Mouse (Mus musculus) ovary, postnatal 10 days (tissue): ENCODE data around the gene Zfp740.
"Not testable (repeated sequence)": the region's sequence is repeated elsewhere in the genome, so short reads cannot be mapped to it uniquely, and the experiment has no call there.

ENCODE experiments used
- DNase-seq: peaks from one replicate; pipeline ENCODE4 v3.0.0; 2022; ENCODE audit warnings: low spot score

Gene Zfp740

GRCm38 (mm10) chr15:102202971-102203834 lies at the start of gene Zfp740:
TSS of gene Zfp740 (plus strand) at chr15:102203249.
- peak; percentile 85 for DNase-seq

DNA sequence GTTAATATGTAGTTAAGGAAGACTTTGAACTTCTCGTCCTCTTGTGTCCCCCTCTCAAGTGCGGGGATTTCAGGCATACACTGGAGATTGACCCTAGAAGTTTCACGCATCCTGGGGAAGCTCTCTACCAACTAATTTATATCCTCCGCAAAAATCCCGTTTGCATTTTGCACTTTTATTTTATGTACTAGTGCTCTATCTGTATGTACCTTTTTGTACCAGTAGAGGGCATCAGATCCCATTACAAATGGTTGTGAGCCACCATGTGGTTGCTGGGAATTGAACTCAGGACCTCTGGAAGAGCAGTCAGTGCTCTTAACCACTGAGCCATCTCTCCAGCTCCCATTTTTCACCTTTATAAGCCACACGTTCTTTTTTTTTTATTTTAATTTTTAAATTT lies 48.0 kb upstream of the Zfp740 start:
- DNase-seq = not testable (repeated sequence)

GRCm38 (mm10) chr15:102156836-102157235 lies 46.2 kb upstream of the Zfp740 start:
- DNase-seq = no peak

DNA sequence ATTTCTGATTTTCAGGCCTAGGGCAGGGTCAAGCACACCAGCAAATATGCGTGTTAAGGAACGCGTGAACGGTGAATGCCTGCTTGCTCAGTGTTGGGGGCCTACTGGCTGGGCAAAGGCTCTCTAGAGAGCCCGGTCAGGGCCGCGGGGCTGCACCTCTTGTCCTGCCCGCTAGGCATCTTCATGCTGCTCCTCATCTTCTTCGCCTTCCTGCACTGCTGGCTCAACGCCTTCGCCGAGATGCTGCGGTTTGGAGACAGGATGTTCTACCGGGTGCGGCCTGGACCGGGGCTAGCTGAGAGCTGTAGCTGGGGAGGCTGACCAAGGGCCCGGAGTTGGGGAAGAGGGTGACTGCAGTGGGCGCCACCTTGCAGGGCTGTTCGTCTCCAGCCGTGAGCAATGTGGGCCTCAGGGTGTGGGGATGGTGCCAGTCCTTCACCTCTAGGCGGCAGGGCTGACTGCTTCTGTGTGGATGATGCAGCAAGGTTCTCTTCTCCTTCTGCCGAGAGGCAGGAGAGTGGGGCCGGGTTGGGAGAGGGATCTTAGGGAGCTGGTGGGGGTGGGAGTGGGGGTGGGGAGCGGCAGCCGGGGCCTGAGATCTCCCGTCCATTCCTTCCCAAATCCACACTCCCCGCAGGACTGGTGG lies 42.5 kb upstream of the Zfp740 start:
- DNase-seq = no peak

GRCm38 (mm10) chr15:102163900-102164693 lies 39.0 kb upstream of the Zfp740 start:
- DNase-seq = no peak

DNA sequence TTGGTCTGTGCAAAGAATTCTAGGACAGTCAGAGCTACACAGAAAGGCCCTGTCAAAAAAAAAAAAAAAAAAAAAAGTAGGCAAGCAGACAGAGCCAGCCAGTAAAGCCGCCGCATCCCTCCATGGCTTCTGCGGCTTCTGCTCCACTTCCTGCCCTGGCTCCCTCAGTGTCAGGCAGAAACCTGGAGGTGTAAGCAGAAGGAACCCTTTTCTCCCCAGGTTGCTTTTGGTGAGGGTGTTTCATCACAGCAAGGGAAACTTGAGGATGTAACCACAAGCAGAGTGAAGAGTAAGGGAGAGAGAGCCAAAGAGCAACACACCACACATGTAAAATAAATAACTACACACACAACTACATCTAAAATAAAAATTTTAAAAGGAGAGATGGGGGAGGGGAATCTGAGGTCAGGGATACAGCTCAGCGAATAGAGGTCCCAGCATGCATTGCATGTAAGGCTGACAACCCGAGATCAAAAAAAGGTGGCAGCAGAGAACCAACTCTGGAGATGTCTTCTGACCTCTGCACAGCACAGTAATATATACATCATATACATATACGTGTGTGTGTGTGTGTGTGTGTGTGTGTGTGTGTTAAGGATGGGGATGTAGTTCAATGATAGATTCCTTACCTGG lies 37.5 kb upstream of the Zfp740 start:
- DNase-seq = no peak

DNA sequence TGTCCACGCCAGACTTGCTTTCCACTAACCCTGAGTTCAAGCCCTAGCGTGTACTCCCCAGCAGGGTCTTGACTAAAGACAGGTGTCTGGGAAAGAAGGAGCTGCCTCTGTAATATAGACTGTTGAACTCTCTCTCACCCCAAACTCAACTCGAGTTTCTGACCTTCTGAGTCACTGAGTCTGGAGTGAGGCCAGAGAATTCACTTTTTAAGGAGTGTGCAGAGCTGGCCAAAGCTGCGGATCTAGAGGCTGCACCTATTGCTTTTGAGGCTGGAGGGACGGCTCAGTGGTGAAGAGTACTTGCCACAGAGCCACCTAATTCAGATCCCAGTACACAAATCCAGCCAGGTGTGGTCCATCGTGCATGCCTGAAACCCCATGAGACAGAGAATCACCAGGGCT lies 35.4 kb upstream of the Zfp740 start:
- no peak for DNase-seq

DNA sequence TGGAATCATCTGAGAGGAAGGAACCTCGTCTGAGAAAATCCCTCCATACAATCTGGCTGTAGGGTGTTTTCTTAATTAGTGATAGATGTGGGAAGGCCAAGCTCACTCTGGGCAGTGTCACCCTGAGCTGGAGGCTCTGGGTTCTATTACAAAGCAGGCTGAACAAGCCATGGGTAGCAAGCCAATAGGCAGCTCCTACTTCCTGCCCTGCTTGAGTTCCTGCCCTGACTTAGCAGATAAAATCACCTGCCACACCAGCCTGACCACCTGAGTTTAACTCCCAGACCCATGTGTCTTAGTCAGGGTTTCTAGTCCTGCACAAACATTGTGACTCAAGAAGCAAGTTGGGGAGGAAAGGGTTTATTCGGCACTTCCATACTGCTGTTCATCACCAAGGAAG lies 34.0 kb upstream of the Zfp740 start:
- no peak for DNase-seq

- DNase-seq = no peak
Measured at GRCm38 (mm10) chr15:102173581-102173980, 29.5 kb upstream of the Zfp740 start.

- DNase-seq = no peak
Measured at GRCm38 (mm10) chr15:102175736-102176319, 27.2 kb upstream of the Zfp740 start.

GRCm38 (mm10) chr15:102176571-102177316 lies 26.3 kb upstream of the Zfp740 start:
- no peak for DNase-seq

DNA sequence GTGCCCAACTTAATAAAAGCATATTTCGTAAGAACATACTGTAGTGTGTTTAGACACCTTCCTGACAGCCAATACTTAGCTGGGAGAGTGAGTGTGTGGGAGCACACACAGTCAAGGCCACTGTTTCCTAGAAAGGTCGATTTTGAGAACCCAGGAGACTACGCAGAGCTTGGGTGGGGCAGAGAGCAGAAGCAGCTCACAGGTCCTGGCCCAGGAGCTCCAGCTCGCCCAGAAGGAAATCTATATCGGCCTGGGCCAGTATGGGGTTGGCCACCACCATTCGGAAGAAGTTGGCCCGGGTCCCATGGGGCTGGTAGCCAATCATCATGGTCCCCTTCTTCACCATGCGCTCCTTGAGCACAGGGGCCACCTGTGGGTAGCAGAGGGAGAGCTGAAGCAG lies 25.6 kb upstream of the Zfp740 start:
- no peak for DNase-seq

- peak; percentile 70 for DNase-seq
Measured at GRCm38 (mm10) chr15:102178279-102178678, 24.8 kb upstream of the Zfp740 start.

GRCm38 (mm10) chr15:102179106-102179505 lies 23.9 kb upstream of the Zfp740 start:
- DNase-seq = no peak

DNA sequence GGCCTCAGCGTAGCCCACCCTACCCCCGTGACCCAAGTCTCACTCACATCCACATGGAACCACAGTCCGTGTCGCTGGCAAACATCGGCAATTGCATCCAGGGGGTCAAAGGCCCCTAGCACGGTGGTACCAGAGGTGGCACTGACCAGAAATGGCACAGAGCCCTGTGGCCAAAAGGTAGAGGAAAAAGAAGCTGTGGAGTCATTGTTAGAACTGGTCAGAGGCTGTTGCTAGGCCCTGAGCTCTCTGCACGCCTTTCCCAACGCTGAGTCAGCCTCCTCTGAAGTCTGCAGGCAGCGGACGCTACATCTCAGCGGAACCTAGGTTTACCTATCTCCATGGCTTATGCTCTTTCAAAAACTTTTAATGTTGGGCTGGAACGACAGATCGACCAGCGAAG lies 23.1 kb upstream of the Zfp740 start:
- no peak for DNase-seq

GRCm38 (mm10) chr15:102183076-102183475 lies 20.0 kb upstream of the Zfp740 start:
- DNase-seq = no peak

GRCm38 (mm10) chr15:102186239-102186638 lies 16.8 kb upstream of the Zfp740 start:
- no peak for DNase-seq

DNA sequence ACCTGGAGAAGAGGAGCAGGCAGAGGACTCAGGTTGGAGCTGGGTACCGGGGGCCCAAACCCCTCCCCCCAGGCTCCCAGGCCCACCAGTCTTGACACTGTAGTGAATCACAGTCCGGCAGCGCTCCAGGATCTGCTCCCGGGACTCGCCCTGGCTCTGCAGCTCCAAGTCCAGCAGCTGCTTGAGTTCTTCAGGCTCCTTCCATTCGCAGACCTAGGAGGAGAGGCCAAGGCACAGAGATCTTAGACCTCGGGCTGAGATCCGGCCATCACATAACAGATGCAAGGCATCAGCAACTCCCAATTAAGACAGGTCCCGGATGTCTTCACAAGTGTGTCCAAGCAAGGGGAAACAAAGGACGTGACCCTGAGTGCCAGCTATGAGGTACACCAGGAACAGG lies 15.0 kb upstream of the Zfp740 start:
- no peak for DNase-seq

GRCm38 (mm10) chr15:102188883-102189282 lies 14.2 kb upstream of the Zfp740 start:
- DNase-seq = no peak

- DNase-seq = no peak
Measured at GRCm38 (mm10) chr15:102191699-102192098, 11.3 kb upstream of the Zfp740 start.

DNA sequence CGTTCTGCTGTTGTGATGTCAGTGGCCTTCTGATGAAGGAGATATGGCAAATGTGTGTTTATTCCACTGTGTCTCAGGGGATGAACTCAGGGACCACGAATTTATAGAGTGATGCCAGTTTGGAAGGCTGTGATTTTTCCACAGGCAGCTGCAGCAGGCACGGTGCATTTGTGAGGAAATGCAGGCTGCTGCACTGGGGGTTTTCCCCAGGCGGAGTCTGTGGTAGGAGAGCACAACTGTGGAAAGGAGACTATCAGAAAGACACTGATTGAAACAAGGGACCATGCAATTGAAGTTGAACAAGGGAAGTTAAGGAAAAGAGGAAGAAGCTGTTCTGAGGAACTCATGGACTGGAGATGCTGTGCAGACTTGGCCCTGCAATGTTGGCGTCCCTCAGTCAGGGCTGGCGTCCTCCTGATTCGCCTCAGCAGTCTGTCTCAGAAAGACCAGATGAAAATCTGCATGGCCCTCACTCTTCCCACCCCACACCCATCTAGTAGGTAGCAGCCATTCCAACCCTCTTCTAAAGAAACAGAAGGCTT lies 10.7 kb upstream of the Zfp740 start:
- no peak for DNase-seq
